Mouse (Mus musculus) right cerebral cortex, postnatal 25 days (tissue): Measurements from ENCODE around the gene Gas2l3.
A peak's percentile ranks its signal among the peaks of the same experiment; 100 is the strongest.

ENCODE experiments used
- DNase-seq: peaks from one replicate; pipeline ENCODE4 v3.0.0; 2022

Gene Gas2l3

GRCm38 (mm10) chr10:89443623-89444151 lies at the start of gene Gas2l3:
TSS of gene Gas2l3 (minus strand) at chr10:89443967.
- DNase-seq, result peak; percentile 88

DNA sequence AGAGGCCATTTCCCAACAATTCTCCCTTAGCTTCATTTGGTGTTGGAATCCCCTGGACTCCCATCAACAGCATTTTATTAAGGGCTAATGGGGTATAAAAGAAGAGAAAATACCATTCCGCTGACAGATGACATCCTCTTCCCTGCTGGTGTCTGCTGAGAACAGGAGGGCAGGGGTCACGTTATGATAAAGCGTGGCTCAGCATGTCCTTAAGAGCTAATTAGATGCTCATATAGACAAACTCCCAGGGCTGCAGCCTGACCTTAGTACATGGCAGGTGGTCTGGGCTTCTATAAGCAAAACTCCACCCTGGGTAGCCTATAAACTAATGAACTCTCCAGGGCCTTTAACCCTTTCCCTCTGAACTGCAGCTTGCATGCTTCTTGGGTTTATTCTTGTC lies 47.6 kb upstream of the Gas2l3 start:
- DNase-seq, result no peak

DNA sequence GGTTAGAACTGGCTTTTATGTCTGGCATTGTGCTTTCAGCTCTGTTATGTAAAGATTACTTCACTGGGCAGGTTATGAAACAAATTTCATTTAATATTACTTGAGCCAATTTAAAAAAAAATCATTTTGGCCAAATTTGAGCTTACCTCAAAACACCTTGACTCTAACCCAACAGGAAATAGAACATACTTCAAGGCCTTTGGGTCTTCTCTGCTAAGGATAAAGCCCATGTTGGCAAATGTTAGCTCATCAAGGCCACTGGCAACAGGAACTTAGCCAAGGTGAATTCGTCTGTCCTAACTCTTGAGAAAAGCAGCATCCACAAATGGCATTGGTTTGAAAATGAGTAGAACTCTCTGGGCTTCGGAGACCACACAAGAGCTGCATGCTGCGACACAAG lies 46.5 kb upstream of the Gas2l3 start:
- DNase-seq, result no peak

DNA sequence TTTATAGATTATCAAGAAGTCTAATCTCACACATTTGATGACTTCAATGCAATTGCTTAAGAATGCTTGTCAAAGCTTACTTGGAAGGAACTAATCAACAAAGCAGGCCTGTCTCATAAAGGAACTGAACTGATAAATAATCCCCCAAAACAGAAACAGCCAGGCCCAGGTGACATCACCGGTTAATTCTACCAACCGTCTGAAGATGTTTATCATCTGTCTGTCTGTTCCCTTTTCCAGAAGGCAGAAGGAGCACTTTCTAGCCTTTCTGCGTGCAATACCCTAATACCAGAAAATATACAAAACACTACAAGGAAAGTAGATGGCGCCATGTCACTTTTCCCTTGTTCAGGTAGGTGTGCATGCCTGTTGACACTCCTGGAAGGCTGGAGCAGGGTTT lies 45.7 kb upstream of the Gas2l3 start:
- no peak for DNase-seq

- no peak for DNase-seq
Observed at GRCm38 (mm10) chr10:89486995-89487742, 43.4 kb upstream of the Gas2l3 start.

- no peak for DNase-seq
Observed at GRCm38 (mm10) chr10:89484907-89485306, 41.1 kb upstream of the Gas2l3 start.

DNA sequence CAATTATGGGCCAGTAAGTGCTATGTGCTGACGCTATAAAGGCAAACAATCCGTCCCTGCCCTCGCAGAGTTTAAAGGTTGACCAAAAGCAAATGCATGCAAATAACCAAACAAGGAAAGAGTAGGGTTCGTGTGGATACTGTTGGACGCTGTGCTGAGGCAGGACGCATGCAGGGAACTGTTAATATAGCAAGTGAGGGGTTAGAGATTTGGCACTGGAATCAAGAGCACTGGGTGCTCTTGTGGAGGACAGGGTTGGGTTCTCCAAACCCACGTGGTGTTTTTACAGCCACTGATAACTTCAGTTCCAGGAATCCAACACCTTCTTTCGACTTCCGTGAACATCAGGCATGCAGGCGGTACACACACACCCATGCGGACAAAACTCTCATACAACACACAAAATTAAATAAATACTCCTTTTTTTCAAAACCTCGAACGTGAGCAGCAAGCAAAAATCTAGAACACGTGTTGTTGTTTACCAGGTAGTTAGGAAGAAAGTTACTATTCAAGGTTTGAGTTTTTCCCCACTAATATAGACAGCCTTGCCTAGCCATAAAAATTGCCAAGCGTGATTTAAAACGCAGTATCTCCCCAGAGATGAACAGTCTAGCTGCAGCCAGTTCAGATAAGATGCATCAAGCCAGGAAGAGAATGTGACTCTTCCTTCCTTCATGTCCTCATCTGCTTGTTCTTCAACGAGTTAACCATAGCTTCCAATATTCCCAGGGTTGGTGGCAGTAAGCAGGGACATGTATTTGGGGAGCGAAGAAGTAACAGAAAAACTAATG lies 40.2 kb upstream of the Gas2l3 start:
- DNase-seq, result no peak

GRCm38 (mm10) chr10:89483113-89483512 lies 39.3 kb upstream of the Gas2l3 start:
- DNase-seq, result no peak

DNA sequence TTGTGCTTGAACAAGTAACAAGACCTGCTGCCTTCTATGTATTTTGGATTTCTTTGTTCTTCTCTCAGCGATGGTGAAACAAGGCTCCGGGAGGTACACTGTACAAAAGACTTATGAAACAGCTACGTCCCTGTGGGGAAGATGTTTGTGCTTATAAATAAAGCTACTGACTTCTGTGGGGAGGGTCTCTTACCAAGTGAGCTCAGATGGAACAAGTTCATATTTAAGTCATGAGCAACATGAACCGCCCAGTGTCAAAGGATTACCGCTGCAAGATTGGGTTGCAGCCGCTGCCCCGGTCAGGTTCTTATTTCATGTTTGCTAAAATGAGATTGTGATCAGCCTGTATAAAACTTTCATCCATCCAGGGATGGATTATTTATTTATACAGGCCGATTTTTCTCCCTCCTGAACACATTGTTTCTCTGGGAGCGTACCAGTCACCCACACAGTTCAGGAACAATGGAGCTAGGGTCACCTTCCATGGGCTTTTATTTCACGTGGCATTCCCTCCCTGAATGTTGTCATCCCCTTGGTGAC lies 38.4 kb upstream of the Gas2l3 start:
- no peak for DNase-seq

DNA sequence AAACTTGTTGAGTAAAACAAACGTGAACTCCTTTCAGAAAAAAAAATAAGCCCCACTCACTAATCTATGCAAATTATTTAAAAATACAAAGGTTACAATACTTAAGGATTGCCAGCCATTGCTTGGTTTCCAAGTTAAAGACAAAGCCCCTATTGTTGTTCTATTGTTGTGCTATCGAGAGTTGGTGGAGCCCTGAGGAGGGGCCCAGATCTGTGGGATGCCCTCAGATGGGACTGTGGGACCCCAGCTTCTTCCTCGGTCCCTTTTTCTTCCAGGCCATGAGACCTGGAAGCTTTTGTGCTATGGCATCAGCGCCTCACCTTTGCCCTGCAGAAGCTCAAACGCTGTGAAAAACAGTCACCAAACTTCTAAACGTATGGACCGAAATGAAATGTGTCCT lies 37.9 kb upstream of the Gas2l3 start:
- DNase-seq, result no peak

DNA sequence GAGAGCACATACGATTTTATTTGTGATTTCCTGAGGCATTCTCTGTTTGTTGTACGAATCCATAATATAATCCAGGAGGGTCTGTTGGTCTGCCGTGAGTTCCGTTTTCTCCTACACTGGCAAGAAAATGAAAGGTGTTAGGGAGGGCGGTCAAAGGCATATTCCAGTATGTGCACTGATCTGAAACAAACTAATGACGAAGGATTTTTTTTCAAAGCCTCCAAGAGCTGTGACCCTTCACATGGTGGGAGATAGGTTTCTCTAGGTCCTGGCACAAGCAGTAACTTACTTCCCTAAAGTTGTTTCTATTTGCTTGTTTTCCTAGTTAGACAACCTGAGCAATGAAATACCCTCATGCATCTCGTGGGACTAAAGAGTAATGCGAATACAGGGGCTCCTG lies 35.0 kb upstream of the Gas2l3 start:
- no peak for DNase-seq

GRCm38 (mm10) chr10:89470596-89471353 lies 27.0 kb upstream of the Gas2l3 start:
- DNase-seq, result no peak

- DNase-seq, result no peak
Observed at GRCm38 (mm10) chr10:89464760-89465405, 21.1 kb upstream of the Gas2l3 start.

DNA sequence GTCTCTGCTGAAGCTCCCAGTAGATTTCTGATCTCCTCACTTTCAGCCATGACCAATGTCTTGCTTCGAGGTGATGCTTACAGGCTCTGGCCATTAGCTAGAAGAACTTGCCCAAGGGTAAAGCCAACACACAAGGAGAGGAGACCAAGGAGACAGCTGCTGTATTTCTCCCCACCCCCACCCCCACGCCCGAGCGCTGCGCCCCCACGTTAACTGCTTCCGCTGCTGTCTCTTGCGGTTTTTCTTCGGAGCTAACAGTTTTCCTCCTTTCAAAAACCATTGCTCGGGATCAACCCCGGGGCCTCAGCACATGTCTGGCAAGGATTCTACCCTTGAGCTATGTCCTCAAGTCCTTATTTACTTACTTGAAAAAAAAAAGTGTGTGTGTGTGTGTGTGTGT lies 19.1 kb upstream of the Gas2l3 start:
- DNase-seq, result no peak

- DNase-seq, result peak; percentile 71
Observed at GRCm38 (mm10) chr10:89461856-89462507, 18.2 kb upstream of the Gas2l3 start.

DNA sequence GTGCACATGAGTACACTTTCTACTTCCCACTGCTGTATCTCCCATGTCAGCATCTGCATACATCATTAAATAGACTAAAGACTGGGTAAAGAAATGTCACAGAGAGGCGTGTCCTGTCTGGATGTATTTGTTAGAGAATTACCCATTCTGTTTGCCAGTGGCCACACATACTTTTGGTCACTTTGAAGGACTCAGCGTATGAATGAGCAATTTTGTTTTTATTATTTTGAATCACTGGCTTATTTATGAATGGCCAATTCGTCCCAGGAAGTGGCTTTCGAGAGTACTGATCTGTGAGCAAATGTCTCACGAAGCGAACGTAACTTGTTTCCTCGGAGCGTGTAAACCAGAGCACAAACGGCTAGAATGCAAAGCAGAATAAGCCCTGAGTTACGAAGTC lies 17.2 kb upstream of the Gas2l3 start:
- no peak for DNase-seq

DNA sequence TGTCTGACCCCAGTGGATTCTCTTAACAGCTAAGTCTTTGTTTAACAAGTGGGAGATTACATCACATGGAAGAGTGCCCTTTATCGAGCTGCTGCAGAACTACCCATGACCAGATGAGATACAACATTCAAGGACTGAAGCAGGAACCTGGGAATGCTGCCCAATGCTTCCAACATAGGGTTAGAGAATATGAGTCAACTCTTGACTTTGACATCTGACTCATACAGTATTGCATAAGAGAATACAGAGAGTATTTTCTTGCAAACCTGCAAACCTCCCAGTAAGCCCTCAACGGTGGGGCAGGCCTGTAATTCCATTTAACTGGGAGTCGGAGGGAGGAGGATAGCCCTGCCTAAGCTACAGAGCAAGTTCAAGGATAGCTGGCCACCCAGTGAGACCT lies 15.0 kb upstream of the Gas2l3 start:
- DNase-seq, result no peak

GRCm38 (mm10) chr10:89453794-89454193 lies 10.0 kb upstream of the Gas2l3 start:
- no peak for DNase-seq

GRCm38 (mm10) chr10:89453068-89453641 lies 9.4 kb upstream of the Gas2l3 start:
- no peak for DNase-seq

DNA sequence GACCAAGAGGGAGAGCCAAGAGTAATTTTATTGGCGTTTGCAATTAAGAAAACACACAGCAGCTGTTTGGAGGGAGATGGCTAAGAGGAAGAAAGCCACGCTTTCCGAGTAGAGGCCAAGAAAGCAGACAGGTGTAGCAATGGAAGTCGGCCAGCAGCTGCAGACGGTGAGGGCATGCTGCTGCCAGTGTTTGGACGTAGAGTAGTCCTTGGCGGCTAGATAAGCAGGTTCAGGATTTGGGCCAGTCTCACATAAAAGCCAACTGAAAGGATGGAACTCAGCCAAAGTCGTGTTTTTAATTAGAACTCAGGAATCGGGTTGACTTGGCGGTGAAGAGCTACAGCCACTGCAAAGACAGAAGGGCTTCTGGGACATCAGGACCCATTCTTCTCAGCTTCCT lies 6.6 kb upstream of the Gas2l3 start:
- DNase-seq, result no peak

- DNase-seq, result no peak
Observed at GRCm38 (mm10) chr10:89444381-89444780, 614 bp upstream of the Gas2l3 start.
